Mouse (Mus musculus) neural tube, embryonic 10.5 days (tissue): ENCODE measurements around the gene Tmem43.

ENCODE experiments used
- DNase-seq: peaks from one replicate; pipeline ENCODE4 v3.0.0-alpha.2; 2017; ENCODE audit warnings: low spot score; ENCODE audit errors: extremely low spot score

The Tmem43 gene

DNA sequence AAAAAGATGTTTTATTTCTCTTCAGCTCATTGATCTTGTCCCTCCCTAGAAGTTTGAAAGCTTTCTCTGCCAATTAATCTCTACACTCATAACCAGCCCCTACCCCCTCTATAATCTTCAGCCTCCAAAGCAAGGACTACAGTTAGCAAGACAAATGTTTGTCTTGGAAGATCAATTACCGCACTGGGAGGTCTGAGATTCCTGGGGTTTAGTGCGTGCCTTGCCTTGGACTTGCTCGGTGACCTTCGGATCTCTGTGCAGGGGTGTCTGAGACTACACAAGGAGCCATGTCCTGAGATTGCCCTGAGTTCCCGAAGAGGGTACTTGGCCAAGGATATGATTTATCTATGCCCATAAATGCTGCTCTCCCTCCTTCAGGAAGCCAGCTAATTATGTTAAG is 59.9 kb downstream of the Tmem43 start:
- peak; percentile 16 for DNase-seq

DNA sequence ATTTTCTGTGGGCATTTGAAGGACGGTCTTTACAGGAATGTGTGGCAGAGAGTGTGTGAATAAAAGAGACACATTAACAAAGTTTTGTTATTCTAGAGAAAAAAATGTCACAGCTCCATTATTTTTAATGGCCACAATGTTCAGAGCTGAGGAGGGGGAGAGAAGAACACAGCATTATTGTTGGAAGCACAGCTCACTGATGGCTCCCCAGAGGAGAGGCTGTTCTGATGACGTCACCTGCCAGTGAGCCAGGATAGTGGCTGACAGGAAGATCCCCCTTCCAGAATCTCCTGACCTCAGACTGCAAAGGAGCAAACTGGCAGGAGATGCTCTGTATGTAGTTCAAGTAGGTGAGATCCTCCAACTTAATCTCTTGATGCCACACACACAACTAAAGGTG is 60.3 kb downstream of the Tmem43 start:
- no peak for DNase-seq

DNA sequence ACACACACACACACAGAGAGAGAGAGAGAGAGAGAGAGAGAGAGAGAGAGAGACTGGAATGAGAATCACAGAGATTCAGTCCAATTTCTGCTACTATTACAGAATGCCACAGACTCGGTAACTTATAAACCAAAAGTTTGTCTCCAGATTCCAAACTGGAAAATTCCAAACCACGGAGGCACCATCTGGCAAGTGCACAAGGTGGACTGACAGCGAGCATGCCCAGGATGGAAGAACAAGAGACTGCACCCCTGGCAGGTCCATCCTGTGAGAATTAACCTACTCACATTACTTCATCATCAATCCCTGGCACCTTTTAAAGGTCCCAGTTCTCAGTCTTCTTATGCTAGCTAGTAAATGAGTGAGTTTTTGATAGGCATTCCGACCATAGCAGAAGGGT is 60.8 kb downstream of the Tmem43 start:
- no peak for DNase-seq

DNA sequence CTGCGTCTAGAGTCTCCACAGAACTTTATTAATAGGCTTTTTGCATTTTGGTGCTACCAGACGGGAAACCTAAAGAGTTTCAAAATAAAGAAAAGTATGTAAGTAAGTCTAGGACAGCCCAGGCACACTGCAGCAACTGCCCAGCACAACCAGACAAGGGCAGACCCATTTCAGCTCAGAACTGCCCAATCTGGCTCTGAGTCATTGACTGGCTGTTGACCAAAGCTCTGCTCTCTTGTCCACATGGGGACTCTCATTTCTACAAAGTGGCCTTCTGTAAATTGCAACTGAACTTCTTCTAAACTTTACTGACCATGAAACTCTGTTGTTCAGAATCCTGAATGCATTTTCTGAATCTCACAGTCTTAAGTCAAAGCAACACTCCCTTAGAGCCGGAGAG is 61.7 kb downstream of the Tmem43 start:
- DNase-seq: no peak

DNA sequence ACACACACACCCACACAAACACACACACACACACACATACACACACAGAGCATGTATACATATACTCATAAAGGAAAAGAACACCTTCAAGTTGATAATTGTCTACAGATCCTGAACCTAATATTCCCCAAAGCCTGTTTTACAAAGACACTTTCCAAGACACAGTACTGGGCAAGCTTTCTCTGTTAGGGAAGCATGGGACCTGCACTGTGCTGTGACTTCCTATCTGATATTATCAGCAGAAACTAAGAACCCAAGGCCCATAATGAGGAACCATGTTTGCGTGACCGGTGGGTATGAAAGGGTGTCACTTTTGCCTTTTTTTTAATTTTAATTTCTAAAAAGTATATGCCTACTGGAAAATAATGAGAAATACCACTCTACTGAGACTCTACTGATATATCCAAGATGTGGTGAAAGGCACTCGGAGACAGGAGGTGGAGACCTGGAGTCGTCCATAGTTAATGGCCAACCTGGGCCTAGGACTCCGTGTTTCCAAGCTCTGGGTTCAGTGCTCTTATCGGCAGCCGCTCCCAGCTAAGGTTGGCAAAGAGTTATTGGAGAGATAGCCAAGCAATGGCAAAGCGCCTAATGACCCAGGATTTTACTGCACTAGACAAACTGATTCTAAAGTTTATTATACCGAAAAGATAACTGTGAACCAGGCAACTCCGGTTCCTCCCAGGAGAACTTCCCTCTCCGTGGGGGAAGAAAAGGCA is 62.7 kb downstream of the Tmem43 start:
- DNase-seq: no peak
